Comparison of ENCODE assay signal across 8 mouse cellular contexts in the genomic region with DNA sequence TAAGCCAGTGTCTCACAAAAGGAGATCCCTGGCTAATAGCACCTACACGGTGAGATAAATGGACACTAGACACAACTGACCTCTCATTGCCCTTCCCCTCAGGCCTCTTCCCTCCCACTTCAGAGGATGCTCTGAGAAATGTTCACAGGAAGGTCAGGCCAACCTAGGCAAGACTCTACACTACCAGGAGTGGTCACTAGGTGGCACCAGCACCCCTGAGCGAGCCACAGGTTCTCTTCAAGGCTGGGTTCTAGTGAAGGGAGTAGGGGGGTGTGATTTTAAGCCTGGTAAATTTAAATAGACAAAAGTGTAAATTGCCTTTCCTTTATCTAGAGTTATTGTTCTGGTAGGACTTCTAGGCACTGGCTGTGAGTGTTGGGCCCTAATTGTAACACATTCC.
DNase-seq lines count a peak whose midpoint lies in the region; ATAC-seq and TF ChIP-seq lines count a peak whose summit lies in the region.

No protein-coding gene starts in this region.

- H3K9ac ChIP-seq in CH12.LX (ENCODE audit: insufficient read depth, low read depth), result no peak overlapping the region
- no peak overlapping the region for H3K9ac ChIP-seq in lung, embryonic 14.5 days

- H3K4me1 ChIP-seq in CH12.LX (ENCODE audit: control insufficient read depth in 1 of 2, insufficient read depth in 2 of 2), result 0 out of 4 replicates have a peak, but pooled peaks cover 0 to 7% of the 10 kb centered on the region in 2 experiments
- H3K4me1 ChIP-seq in lung, embryonic 14.5 days (ENCODE audit: insufficient read depth), result no peaks in the 10 kb centered on the region

- peak; percentile 67 for DNase-seq in CH12.LX (ENCODE audit: extremely low read depth)
- DNase-seq in gastrocnemius, postnatal 14 days, result peak; percentile 42
- DNase-seq in kidney, postnatal 25 days, result peak; percentile 64 to 86
- DNase-seq in lung, embryonic 14.5 days, result peak; percentile 82
- peak; percentile 51 for DNase-seq in right cerebral cortex, adult 18-20 months
- DNase-seq in urinary bladder, postnatal 25 days (ENCODE audit: low spot score), result peak; percentile 71

- in situ Hi-C loops in CH12.LX (cut with MboI; ENCODE audit: low pct_ligation_motif_present, low pct_unique_long_range_greater_than_20kb, low sequenced_read_pairs), result loop anchor here (5.0 kb wide), 1 partner anchor 97 kb away; no protein-coding TSS in a partner anchor

- no peaks in the 10 kb centered on the region for H3K36me3 ChIP-seq in CH12.LX (replicated peaks in 1 of 2; ENCODE audit: control insufficient read depth in 1 of 2, insufficient read depth in 1 of 2, low read length in 1 of 2)
- no peaks in the 10 kb centered on the region for H3K36me3 ChIP-seq in lung, embryonic 14.5 days (ENCODE audit: insufficient read depth)

- H3K4me2 ChIP-seq in CH12.LX (ENCODE audit: insufficient read depth, low read depth, poor library complexity, severe bottlenecking), result no peak overlapping the region
- H3K4me2 ChIP-seq in lung, embryonic 14.5 days, result no peak overlapping the region

- dilution Hi-C loops in CH12.LX (cut with MboI; ENCODE audit: extremely low pct_ligation_motif_present, extremely low pct_unique_long_range_greater_than_20kb, low sequenced_read_pairs), result no loop called here

- TF ChIP-seq CTCF in CH12.LX (conservative IDR thresholded peaks at IDR 0.05 in 1 of 2, IDR thresholded peaks at IDR 0.05 in 1 of 2; ENCODE audit: low read depth in 2 of 2, low read length in 2 of 2), result peak; percentile 70 to 91
- peak; percentile 92 for TF ChIP-seq CTCF in lung, embryonic 14.5 days (IDR thresholded peaks at IDR 0.05; ENCODE audit: low read depth)

- intact Hi-C loops in gastrocnemius, postnatal 14 days (cut with DNase I; ENCODE audit: low total_unique reads), result loop anchor here (2.0 kb wide), 1 partner anchor 98 kb away; no protein-coding TSS in a partner anchor

- WGBS in lung, embryonic 14.5 days, result 0% methylated on average over 2 of the region's 2 CpGs

- no peaks in the 10 kb centered on the region for H3K79me2 ChIP-seq in CH12.LX (replicated peaks; ENCODE audit: control insufficient read depth, extremely low read depth, insufficient read depth, poor library complexity, severe bottlenecking)

- no peaks in the 10 kb centered on the region for H3K9me3 ChIP-seq in CH12.LX (replicated peaks; ENCODE audit: low read length)
- no peaks in the 10 kb centered on the region for H3K9me3 ChIP-seq in lung, embryonic 14.5 days (ENCODE audit: low read depth, low read length)

- TF ChIP-seq EP300 in CH12.LX (IDR thresholded peaks at IDR 0.05; ENCODE audit: low read length), result no peak

- H3K4me3 ChIP-seq in CH12.LX (replicated peaks in 1 of 3; ENCODE audit: low read depth in 2 of 3, low read length in 2 of 3, poor library complexity in 1 of 3), result no peak overlapping the region
- H3K4me3 ChIP-seq in lung, embryonic 14.5 days (ENCODE audit: low read depth, low read length), result no peak overlapping the region

- no peak for TF ChIP-seq POLR2A in CH12.LX (IDR thresholded peaks at IDR 0.05; ENCODE audit: low read depth, low read length)

- ATAC-seq in activated CD4-positive, CD25-positive, alpha-beta regulatory T cell, adult 4 months, result peak; percentile 40
- ATAC-seq in common myeloid progenitor, adult 5-6 weeks (replicated peaks; ENCODE audit: low read depth, poor library complexity, severe bottlenecking), result peak; percentile 97
- peak; percentile 58; the same call in 1 of the 2 replicates for ATAC-seq in lung, embryonic 14.5 days (ENCODE audit: insufficient read depth)

- TF ChIP-seq RAD21 in CH12.LX (IDR thresholded peaks at IDR 0.05; ENCODE audit: low read depth, low read length), result peak; percentile 86

- no peaks in the 10 kb centered on the region for H3K27me3 ChIP-seq in CH12.LX (replicated peaks)
- no peaks in the 10 kb centered on the region for H3K27me3 ChIP-seq in lung, embryonic 14.5 days (ENCODE audit: insufficient read depth, low read length)

- H3K27ac ChIP-seq in CH12.LX (ENCODE audit: insufficient read depth, low read depth), result no peak overlapping the region
- H3K27ac ChIP-seq in lung, embryonic 14.5 days (ENCODE audit: low read depth), result no peak overlapping the region

TF ChIP-seq in CH12.LX, 34 proteins besides CTCF, POLR2A, EP300 and RAD21:
- no peak for TF ChIP-seq KAT2A (IDR thresholded peaks at IDR 0.05; ENCODE audit: insufficient replicate concordance, low read length)
- TF ChIP-seq MEF2A (IDR thresholded peaks at IDR 0.05; ENCODE audit: borderline replicate concordance, low read depth, low read length), result no peak
- TF ChIP-seq SMC3 (IDR thresholded peaks at IDR 0.05; ENCODE audit: low read depth, low read length), result peak; percentile 95

Comparison
In these comparisons a context has a peak if more than half of its experiments do, and no peak if none do; other contexts are left out.
1. ATAC-seq: peak in every context shown above with its lines; median percentile 97 in common myeloid progenitor, adult 5-6 weeks; 58 in lung, embryonic 14.5 days; 40 in activated CD4-positive, CD25-positive, alpha-beta regulatory T cell, adult 4 months.